Mouse (Mus musculus) splenic B cell, adult 2 months (primary cell): ENCODE measurements around the gene Xirp1.
"Not testable (repeated sequence)": the region's sequence is repeated elsewhere in the genome, so short reads cannot be mapped to it uniquely, and the experiment has no call there.

Experiments used
- DNase-seq: peaks from one replicate; pipeline ENCODE4 v3.0.0-alpha.2; 2011; ENCODE audit warnings: low read depth, low spot score
- H3K27me3 ChIP-seq: 2 replicates; pipeline ENCODE4 v1.6.1; 2012; ENCODE audit warnings: mild to moderate bottlenecking, low read length, moderate library complexity, mixed read lengths; ENCODE audit not compliant: control insufficient read depth, poor library complexity, insufficient read depth, severe bottlenecking
- H3K36me3 ChIP-seq: 2 replicates; pipeline ENCODE4 v1.6.1; 2012; ENCODE audit warnings: mild to moderate bottlenecking, low read length, moderate library complexity, mixed read lengths; ENCODE audit not compliant: control insufficient read depth, poor library complexity, insufficient read depth, severe bottlenecking

The Xirp1 gene

DNA sequence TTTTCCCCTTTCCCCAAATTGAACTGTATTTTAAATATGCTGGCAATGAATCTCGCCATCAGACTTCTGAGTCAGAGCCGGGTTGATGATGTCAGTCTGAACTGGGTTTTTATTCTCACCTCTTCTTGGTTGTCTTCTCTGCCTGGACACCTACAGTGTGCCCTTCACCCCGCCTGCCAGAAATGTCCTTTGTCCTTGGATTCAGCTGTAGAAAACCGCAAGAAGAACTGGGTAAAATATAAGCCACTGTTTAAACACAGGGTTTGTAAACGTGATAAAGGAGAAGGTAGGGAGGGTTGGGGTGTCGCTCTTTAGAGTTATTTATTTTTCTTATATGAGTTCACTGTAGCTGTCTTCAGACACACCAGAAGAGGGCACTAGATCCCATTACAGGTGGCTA is 9.3 kb upstream of the Xirp1 start:
- Histone ChIP-seq H3K27me3 (no peaks in the 10 kb centered on the region), H3K36me3 (no peaks in the 10 kb centered on the region)
- no peak for DNase-seq

DNA sequence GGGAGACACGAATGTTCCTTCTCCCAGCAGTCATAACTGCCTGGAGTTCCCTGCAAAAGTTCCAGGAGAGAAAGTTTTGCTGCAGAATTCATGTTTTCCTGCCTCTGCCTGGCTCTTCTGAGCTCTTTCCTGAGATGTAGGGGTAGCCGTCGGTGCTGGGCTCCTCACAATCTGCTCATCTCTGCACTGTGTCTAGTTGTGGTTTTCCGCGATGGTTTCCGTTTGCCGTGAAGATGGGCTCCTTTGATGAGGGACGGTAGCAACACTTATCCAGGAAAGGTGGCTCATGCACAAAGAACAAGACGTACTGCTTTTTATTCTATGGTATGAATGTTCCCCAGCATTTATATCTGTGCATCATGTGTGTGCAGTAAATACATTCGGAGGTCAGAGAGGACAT is 7.0 kb upstream of the Xirp1 start:
- Histone ChIP-seq H3K27me3 (no peaks in the 10 kb centered on the region), H3K36me3 (no peaks in the 10 kb centered on the region)
- DNase-seq, result no peak

DNA sequence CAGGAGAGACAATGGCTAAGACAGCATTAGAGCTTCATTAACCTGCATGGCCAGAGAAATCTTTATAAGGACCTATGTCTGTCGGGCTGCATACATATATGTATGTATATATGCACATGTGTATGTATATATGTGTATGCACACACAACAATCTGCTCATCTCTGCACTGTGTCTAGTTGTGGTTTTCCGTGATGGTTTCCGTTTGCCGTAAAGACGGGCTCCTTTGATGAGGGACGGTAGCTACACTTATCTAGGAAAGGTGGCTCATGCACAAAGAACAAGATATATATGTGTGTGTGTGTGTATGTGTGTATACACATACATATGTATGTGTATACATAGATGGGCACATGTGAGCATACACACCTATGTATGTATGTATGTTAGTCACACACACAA is 6.5 kb upstream of the Xirp1 start:
- no peak for DNase-seq
- no peaks in the 10 kb centered on the region for H3K36me3 ChIP-seq
- no peaks in the 10 kb centered on the region for H3K27me3 ChIP-seq

DNA sequence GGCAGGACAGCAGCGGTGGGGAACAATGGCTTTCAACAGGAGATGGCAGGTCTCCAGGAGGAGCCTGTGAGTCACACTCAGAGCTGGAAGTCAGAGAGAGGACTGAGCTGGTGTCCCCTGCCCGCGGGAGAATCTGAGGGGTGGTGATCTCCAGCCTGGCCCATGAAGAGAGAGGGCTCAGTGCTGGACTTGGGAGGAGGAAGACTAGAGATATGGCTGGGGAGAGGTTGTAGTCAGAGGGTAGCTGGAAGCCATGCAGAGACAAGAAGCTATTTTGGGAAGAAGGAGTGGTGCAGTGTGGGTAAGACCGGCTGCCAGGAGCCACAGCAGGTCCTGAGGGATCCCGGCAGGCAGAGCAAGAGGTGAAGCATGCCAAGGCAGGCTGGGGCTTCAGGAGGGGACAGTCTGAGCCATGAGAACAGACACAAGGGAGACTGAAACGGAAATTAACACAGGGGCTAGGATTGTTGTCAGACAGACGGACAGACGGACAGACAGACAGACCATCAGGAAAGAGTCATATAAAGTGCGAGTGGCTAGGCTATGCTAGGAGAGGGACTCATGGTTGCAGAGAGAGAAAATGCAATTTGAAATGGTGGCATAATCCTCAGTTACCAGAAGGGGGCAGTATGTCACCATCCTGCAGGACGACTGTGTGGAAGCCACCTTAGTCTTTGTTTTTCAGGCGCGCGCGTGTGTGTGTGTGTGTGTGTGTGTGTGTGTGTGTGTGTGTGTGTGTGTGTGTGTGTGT is 4.2 kb upstream of the Xirp1 start:
- peak; percentile 85 for DNase-seq
- Histone ChIP-seq H3K27me3 (no peaks in the 10 kb centered on the region), H3K36me3 (no peaks in the 10 kb centered on the region)

DNA sequence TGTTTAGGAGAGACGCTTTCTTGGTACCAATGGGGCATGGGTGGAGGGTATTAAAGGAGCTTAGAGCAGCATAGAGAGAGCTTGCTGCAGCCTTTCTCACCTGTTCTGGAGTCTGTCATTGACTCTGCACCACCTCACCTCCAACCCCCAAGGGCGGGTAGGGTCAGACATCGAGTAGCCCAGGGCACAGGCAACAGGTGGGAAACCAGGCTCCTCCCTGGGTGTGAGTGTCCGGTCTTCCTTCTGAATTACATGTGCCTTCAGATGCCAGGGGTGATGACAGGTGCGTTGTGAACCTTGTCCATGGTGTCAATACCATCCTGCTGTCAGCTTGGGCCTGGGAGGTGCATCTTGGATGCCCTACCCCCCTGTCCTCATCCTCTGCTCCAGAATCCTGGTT is 1.2 kb upstream of the Xirp1 start:
- no peaks in the 10 kb centered on the region for H3K27me3 ChIP-seq
- DNase-seq, result no peak

DNA sequence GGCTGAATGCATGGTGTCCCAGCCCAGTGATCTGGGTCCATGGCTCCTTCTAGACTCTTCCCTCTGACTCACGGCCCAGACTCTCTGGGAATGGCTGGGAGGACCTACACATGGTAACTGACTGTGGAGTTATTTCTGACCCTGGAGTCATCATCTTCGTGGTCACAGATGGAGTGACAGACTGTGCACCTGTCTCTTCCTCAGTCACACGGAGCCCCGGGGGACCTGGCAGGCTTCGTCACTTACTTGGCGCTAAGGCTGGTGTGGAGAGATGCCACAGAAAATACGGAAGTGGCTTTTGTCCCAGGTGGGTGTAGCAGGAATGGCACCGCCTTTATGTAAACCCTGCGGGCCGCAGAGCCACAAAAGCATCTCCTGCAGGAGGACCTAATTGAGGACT is 773 bp upstream of the Xirp1 start:
- peak; percentile 79 for DNase-seq
- no peaks in the 10 kb centered on the region for H3K27me3 ChIP-seq

More for the DNA sequence above, 1.2 kb upstream of the Xirp1 start:
- no peaks in the 10 kb centered on the region for H3K36me3 ChIP-seq

DNA sequence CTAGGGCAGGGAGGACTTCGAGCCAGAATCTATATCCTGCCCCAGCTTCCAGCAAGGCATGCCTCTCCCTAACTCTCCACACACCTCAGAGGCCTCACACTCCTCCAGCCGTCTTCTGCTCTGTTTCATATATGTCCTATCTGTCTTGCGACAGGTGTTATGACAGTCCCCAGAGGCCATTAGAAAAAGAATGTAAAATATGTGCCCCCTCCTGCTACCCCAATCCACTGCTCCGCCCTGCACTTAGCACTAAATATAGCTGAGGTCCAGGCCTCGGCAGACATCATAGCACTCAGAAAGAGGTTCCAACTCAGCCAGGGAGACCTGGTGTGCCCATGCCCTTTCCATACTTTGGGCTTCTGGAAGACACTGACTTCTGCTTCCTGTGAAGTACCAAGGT is 2.2 kb downstream of the Xirp1 start:
- H3K36me3 ChIP-seq, result no peaks in the 10 kb centered on the region
- no peaks in the 10 kb centered on the region for H3K27me3 ChIP-seq
- DNase-seq, result no peak

More for the DNA sequence above, 773 bp upstream of the Xirp1 start:
- no peaks in the 10 kb centered on the region for H3K36me3 ChIP-seq

DNA sequence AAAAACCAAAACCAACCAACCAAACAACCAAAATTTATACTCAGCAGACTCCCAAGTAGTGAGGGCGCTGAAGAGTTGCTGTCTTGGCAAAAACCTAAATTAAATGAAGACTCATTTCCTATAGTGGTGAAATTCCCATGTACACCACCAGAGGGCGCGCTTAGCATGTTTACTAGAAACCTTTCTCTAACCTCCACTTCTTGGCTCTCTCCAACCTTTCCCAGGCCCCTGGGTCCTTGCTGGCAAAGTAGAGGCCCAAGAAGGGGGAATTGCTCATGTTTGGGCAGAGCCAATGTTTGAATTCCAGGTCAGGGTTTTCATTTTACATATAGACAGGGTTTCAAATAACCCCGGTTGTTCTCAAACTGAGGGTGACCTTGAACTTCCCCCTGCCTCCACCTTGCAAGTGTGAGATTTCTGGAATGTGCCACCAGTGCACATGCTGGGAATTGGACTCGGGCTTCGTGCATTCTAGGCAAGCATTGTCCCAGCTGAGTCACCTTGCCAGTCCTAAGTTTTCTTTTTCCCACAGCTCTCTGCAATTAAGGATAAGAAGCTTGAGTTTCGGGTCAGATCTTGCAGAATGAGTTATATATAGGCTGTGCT is 3.0 kb downstream of the Xirp1 start:
- peak; percentile 81 for DNase-seq
- H3K36me3 ChIP-seq, result no peaks in the 10 kb centered on the region
- no peaks in the 10 kb centered on the region for H3K27me3 ChIP-seq

DNA sequence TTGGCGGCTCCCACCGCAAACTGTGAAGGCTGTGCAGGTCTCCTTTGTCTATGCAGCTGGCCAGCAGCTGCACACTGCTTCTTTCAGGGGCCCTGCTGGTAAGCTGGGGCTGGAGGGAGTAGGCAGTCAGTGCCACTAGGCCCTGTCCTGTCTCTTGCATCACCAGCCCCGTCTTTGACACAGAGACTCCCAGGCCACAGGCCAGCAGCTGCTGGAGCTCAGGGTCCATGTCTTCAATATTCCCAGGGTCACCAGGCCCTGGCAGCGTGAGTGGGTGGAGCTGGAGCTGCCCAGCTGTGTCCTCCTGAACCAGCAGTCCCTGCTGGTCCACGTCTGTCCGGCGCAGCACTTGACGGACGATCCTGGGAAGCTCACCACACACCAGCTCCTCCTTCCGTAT is 6.4 kb downstream of the Xirp1 start:
- DNase-seq, result no peak
- no peaks in the 10 kb centered on the region for H3K36me3 ChIP-seq

DNA sequence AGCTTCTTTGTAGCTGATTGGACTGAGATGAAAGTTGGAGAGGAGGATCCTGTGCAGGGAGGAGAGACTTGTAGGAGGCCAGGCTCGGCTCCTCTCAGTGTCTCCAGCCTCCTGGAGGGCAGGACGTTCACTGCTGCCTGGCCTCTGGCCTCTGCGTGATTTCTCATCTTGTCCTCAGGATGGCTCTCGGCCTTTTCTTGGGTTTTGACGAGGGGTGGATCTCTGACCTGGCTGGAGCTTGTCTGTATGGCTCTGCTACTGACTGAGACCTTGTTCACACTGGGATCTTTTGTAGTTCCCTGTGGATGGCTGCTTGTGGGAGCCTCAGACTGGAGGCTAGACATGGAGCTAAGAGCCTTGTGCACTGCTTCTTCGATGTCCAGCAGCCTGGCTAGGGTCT is 8.6 kb downstream of the Xirp1 start:
- no peak for DNase-seq
- no peaks in the 10 kb centered on the region for H3K27me3 ChIP-seq
- no peaks in the 10 kb centered on the region for H3K36me3 ChIP-seq

More for the DNA sequence above, 6.4 kb downstream of the Xirp1 start:
- H3K27me3 ChIP-seq, result no peaks in the 10 kb centered on the region

DNA sequence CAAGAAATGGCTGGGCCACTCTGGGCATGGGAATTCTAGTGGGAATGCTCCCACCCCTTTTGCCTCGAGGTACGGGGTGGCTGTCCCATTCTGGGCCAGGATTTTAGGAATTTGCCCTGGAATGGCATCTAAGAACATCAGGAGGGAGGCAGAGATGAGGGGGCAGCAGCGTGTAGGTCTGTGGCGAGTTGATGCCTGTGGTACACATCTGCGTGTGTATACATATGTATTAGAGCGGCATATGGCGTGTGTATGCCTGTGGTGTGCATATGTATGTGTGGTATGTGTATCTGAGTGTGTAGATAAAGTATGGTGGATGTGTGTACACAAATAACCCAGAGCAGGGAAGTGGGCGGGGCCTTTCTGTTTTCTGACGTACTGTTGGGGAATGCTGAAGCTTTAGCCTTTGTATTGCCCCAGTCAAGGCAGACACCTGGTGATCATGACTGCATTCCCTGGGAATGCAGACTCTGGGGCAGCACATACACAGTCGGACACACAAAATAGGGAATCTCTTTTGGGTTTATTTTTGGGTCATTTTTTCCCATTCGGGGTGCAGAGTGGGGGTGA is 10.1 kb downstream of the Xirp1 start:
- H3K36me3 ChIP-seq, result no peaks in the 10 kb centered on the region
- no peak for DNase-seq
- H3K27me3 ChIP-seq, result no peaks in the 10 kb centered on the region

DNA sequence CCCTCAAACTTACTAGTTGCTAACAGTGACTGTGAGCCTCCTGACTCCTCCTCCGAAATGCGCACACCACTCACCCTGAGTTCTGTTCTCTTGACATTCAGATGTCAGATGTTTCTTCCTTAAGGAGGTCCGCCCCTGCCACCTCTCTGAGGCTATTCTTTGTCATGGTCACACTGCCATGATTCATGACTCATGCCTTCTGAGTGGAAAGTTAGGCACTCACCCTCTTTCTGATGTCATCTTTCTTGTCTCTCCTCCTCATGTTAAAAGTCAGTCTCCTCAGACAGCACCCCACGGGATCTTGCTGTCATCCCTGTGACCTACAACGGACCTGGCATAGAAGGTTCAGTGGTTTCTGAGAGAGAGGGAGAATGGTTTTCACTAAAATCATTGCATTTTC is 10.6 kb downstream of the Xirp1 start:
- DNase-seq, result peak; percentile 23

DNA sequence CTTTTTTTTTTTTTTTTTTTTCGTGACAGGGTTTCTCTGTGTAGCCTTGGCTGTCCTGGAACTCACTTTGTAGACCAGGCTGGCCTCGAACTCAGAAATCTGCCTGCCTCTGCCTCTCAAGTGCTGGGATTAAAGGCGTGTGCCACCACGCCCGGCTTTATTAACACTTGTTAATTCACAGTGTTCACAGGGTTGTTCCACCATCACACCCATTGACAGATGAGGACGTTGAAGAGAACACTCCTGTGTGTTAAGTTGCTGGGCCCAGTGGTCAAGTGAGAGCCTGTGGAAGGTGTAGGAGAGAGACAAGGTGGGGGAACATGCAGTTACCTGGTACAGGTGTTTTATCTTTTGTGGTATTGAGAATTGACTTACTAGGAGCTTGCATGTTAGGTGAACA is 11.2 kb downstream of the Xirp1 start:
- DNase-seq, H3K36me3 ChIP-seq, H3K27me3 ChIP-seq: not testable (repeated sequence)

More for the DNA sequence above, 10.6 kb downstream of the Xirp1 start:
- H3K27me3 ChIP-seq, result no peaks in the 10 kb centered on the region
- H3K36me3 ChIP-seq, result no peaks in the 10 kb centered on the region

DNA sequence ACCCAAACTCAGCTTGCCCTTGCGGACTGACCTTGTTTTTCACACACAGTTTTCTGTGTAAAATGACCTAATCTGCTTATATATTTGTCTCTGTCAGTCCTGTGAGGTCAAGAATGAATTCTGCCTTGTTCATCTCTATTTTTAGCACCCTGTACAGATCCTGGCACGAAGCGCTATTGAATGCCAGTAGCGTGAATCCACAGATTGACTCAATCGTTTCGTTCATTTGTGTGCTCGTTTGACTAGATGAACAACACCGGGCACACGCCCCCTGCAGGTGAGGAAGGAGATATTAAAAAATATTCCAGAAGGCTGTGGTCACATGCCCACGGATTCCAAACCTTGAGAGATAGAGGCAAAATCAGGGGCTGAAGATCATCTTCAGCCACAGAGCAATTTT is 11.9 kb downstream of the Xirp1 start:
- Histone ChIP-seq H3K27me3 (no peaks in the 10 kb centered on the region), H3K36me3 (no peaks in the 10 kb centered on the region)
- DNase-seq, result peak; percentile 84

DNA sequence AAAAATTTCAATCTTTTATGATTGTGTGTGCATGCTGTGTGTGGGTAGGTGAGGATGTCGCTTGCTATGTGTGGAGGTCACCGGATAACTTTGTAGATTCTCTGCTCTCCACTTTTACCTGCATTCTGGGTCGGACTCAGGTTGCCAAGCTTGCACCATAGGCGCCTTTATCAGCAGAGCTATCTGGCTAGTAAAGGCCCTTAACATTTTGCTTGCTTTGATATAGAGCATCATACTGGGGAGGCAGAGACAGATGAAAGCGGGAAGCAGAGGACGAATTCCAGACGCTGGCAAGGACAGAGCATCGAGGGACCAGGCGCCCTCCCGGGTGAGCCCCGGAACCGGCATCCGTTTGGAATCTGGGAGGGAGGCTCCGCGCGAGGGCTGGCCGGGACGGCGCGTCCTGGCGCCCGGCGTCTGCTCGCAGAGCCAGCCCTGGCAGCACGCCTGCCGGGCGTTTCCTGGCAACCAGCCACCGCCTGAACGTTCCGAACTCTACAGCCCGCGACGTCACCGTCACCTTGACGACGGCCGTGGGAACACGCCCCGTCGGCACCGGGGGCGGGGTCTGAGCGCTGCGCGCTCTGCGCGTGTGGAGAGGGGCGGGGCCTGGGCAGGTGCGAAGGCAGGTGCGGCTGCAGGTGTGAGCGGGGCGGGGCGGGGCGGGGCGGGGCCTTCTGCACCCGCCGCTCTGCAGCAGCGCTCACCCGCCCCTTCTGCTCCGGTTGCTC is 12.5 kb downstream of the Xirp1 start:
- no peaks in the 10 kb centered on the region for H3K36me3 ChIP-seq
- no peaks in the 10 kb centered on the region for H3K27me3 ChIP-seq
- DNase-seq, result peak; percentile 98
